Mouse (Mus musculus): ENCODE measurements around the gene Epha1. TPM values are rescaled to one million over a fixed set of nuclear protein-coding genes. Genes with fewer than 3 reads are reported as not detected.

Gene Epha1
- total RNA-seq, 2 experiments from 2014 or later = 0.10 TPM; not detected in 1

- DNase-seq = no peak
- no peak overlapping the region for H3K4me3 ChIP-seq
- intact Hi-C loops (cut with DNase I) = no loop called here
- H3K27ac ChIP-seq = peak overlapping the region; percentile 24; the same call in 1 of the 2 replicates
- TF ChIP-seq CTCF (IDR thresholded peaks at IDR 0.05) = no peak
These were observed 2.3 kb downstream of the Epha1 start for GRCm38 (mm10) chr6:42370630-42371363.

GRCm38 (mm10) chr6:42369870-42370269 lies 3.2 kb downstream of the Epha1 start:
- no peak for TF ChIP-seq CTCF (IDR thresholded peaks at IDR 0.05)
- DNase-seq = no peak
- H3K4me3 ChIP-seq = no peak overlapping the region
- intact Hi-C loops (cut with DNase I) = no loop called here
- H3K27ac ChIP-seq = no peak overlapping the region

GRCm38 (mm10) chr6:42365215-42365614 lies 7.9 kb downstream of the Epha1 start:
- intact Hi-C loops (cut with DNase I) = no loop called here
- no peak overlapping the region for H3K4me3 ChIP-seq
- DNase-seq = no peak
- TF ChIP-seq CTCF (IDR thresholded peaks at IDR 0.05) = no peak
- no peak overlapping the region for H3K27ac ChIP-seq

- TF ChIP-seq CTCF (IDR thresholded peaks at IDR 0.05) = no peak
- DNase-seq = no peak
- intact Hi-C loops (cut with DNase I) = no loop called here
- H3K4me3 ChIP-seq = no peak overlapping the region
- H3K27ac ChIP-seq = no peak overlapping the region
These were observed 8.5 kb downstream of the Epha1 start for GRCm38 (mm10) chr6:42364607-42365006.

GRCm38 (mm10) chr6:42364066-42364465 lies 9.0 kb downstream of the Epha1 start:
- Histone ChIP-seq H3K4me3 (no peak overlapping the region), H3K27ac (no peak overlapping the region)
- intact Hi-C loops (cut with DNase I) = no loop called here
- TF ChIP-seq CTCF (IDR thresholded peaks at IDR 0.05) = no peak
- DNase-seq = no peak

- no peak overlapping the region for H3K27ac ChIP-seq
- intact Hi-C loops (cut with DNase I) = no loop called here
- no peak for TF ChIP-seq CTCF (IDR thresholded peaks at IDR 0.05)
- no peak overlapping the region for H3K4me3 ChIP-seq
- no peak for DNase-seq
These were observed 10.1 kb downstream of the Epha1 start for GRCm38 (mm10) chr6:42362974-42363373.

GRCm38 (mm10) chr6:42362497-42362896 lies 10.6 kb downstream of the Epha1 start:
- no peak for TF ChIP-seq CTCF (IDR thresholded peaks at IDR 0.05)
- Histone ChIP-seq H3K27ac (no peak overlapping the region), H3K4me3 (no peak overlapping the region)
- intact Hi-C loops (cut with DNase I) = no loop called here
- DNase-seq = no peak

GRCm38 (mm10) chr6:42362074-42362473 lies 11.0 kb downstream of the Epha1 start:
- no peak overlapping the region for H3K27ac ChIP-seq
- TF ChIP-seq CTCF (IDR thresholded peaks at IDR 0.05) = no peak

GRCm38 (mm10) chr6:42361041-42361895 lies 11.8 kb downstream of the Epha1 start:
- DNase-seq = no peak
- intact Hi-C loops (cut with DNase I) = no loop called here
- TF ChIP-seq CTCF (IDR thresholded peaks at IDR 0.05) = no peak
- Histone ChIP-seq H3K4me3 (no peak overlapping the region), H3K27ac (no peak overlapping the region)

More at GRCm38 (mm10) chr6:42362074-42362473, 11.0 kb downstream of the Epha1 start:
- intact Hi-C loops (cut with DNase I) = no loop called here
- DNase-seq = no peak
- H3K4me3 ChIP-seq = no peak overlapping the region

- Histone ChIP-seq H3K4me3 (no peak overlapping the region), H3K27ac (peak overlapping the region; percentile 81)
- DNase-seq = no peak
- intact Hi-C loops (cut with DNase I) = no loop called here
- no peak for TF ChIP-seq CTCF (IDR thresholded peaks at IDR 0.05)
These were observed 12.7 kb downstream of the Epha1 start for GRCm38 (mm10) chr6:42360231-42360840.

GRCm38 (mm10) chr6:42359364-42360147 lies 13.5 kb downstream of the Epha1 start:
- H3K4me3 ChIP-seq = peak overlapping the region; percentile 26
- intact Hi-C loops (cut with DNase I) = no loop called here
- DNase-seq = no peak
- no peak for TF ChIP-seq CTCF (IDR thresholded peaks at IDR 0.05)
- H3K27ac ChIP-seq = peak overlapping the region; percentile 81

GRCm38 (mm10) chr6:42358901-42359300 lies 14.2 kb downstream of the Epha1 start:
- H3K27ac ChIP-seq = peak overlapping the region; percentile 81
- no peak for DNase-seq
- no peak for TF ChIP-seq CTCF (IDR thresholded peaks at IDR 0.05)
- intact Hi-C loops (cut with DNase I) = no loop called here
- H3K4me3 ChIP-seq = peak overlapping the region; percentile 26
